Mouse (Mus musculus): ENCODE data around the gene Hmx3. TPM values are rescaled to one million over a fixed set of nuclear protein-coding genes. Genes with fewer than 3 reads are reported as not detected.

Gene Hmx3
- polyA plus RNA-seq (2014; fragmentation: Nextera tagmentation; extraction: Ambion mirVana) = not detected in 2 replicates

GRCm38 (mm10) chr7:131542115-131542871 lies at the start of gene Hmx3:
TSS of gene Hmx3 (plus strand) at chr7:131542867.
- DNase-seq = no peak
- Histone ChIP-seq H3K27me3 (ENCODE audit: insufficient read depth, low read length) (peaks cover 89% of the 10 kb centered on the region), H3K27ac (ENCODE audit: low read depth) (no peak within 1 kb of the TSS), H3K4me3 (ENCODE audit: low read depth, low read length) (peak within 1 kb of the TSS; percentile 38), H3K36me3 (ENCODE audit: insufficient read depth) (no peaks in the 10 kb centered on the region), H3K9me3 (ENCODE audit: low read depth, low read length) (no peaks in the 10 kb centered on the region), H3K4me1 (ENCODE audit: insufficient read depth) (peaks cover 7% of the 10 kb centered on the region; the same call in 1 of the 2 replicates), H3K9ac (0 out of 2 replicates have a peak within 1 kb of the TSS, but pooled peaks have one; percentile 13), H3K4me2 (peak within 1 kb of the TSS; percentile 68)
- TF ChIP-seq CTCF (IDR thresholded peaks at IDR 0.05; ENCODE audit: low read depth) = no peak
- WGBS = under 1% methylated on average over 53 of the region's 65 CpGs
- peak; percentile 43; the same call in 1 of the 2 replicates for ATAC-seq (ENCODE audit: insufficient read depth)

- ATAC-seq (ENCODE audit: insufficient read depth) = no peak
- TF ChIP-seq CTCF (IDR thresholded peaks at IDR 0.05; ENCODE audit: low read depth) = no peak
- no peak overlapping the region for H3K4me3 ChIP-seq (ENCODE audit: low read depth, low read length)
- no peaks in the 10 kb centered on the region for H3K9me3 ChIP-seq (ENCODE audit: low read depth, low read length)
- no peaks in the 10 kb centered on the region for H3K36me3 ChIP-seq (ENCODE audit: insufficient read depth)
- H3K4me1 ChIP-seq (ENCODE audit: insufficient read depth) = no peaks in the 10 kb centered on the region
- no peak overlapping the region for H3K9ac ChIP-seq
- no peak overlapping the region for H3K4me2 ChIP-seq
- DNase-seq = no peak
- H3K27ac ChIP-seq (ENCODE audit: low read depth) = no peak overlapping the region
- no peaks in the 10 kb centered on the region for H3K27me3 ChIP-seq (ENCODE audit: insufficient read depth, low read length)
- WGBS = 69% methylated on average over 2 of the region's 2 CpGs
Observed at GRCm38 (mm10) chr7:131503739-131504138, 38.9 kb upstream of the Hmx3 start.

GRCm38 (mm10) chr7:131539979-131540378 lies 2.7 kb upstream of the Hmx3 start:
- under 1% methylated on average over 7 of the region's 7 CpGs for WGBS
- H3K36me3 ChIP-seq (ENCODE audit: insufficient read depth) = no peaks in the 10 kb centered on the region
- ATAC-seq (ENCODE audit: insufficient read depth) = peak; percentile 26; the same call in 1 of the 2 replicates
- peak; percentile 89 for TF ChIP-seq CTCF (IDR thresholded peaks at IDR 0.05; ENCODE audit: low read depth)
- no peak overlapping the region for H3K27ac ChIP-seq (ENCODE audit: low read depth)
- DNase-seq = peak; percentile 94
- H3K9me3 ChIP-seq (ENCODE audit: low read depth, low read length) = no peaks in the 10 kb centered on the region
- H3K4me3 ChIP-seq (ENCODE audit: low read depth, low read length) = no peak overlapping the region
- H3K27me3 ChIP-seq (ENCODE audit: insufficient read depth, low read length) = peaks cover 66% of the 10 kb centered on the region
- H3K4me1 ChIP-seq (ENCODE audit: insufficient read depth) = peaks cover 7% of the 10 kb centered on the region; the same call in 1 of the 2 replicates
- no peak overlapping the region for H3K9ac ChIP-seq
- H3K4me2 ChIP-seq = no peak overlapping the region

- no peak for ATAC-seq (ENCODE audit: insufficient read depth)
- H3K4me2 ChIP-seq = peak overlapping the region; percentile 68
- peaks cover 81% of the 10 kb centered on the region for H3K27me3 ChIP-seq (ENCODE audit: insufficient read depth, low read length)
- H3K27ac ChIP-seq (ENCODE audit: low read depth) = no peak overlapping the region
- no peaks in the 10 kb centered on the region for H3K9me3 ChIP-seq (ENCODE audit: low read depth, low read length)
- WGBS = 3% methylated on average over 41 of the region's 41 CpGs
- no peak overlapping the region for H3K9ac ChIP-seq
- TF ChIP-seq CTCF (IDR thresholded peaks at IDR 0.05; ENCODE audit: low read depth) = no peak
- no peaks in the 10 kb centered on the region for H3K36me3 ChIP-seq (ENCODE audit: insufficient read depth)
- peak overlapping the region; percentile 38 for H3K4me3 ChIP-seq (ENCODE audit: low read depth, low read length)
- DNase-seq = no peak
- peaks cover 7% of the 10 kb centered on the region; the same call in 1 of the 2 replicates for H3K4me1 ChIP-seq (ENCODE audit: insufficient read depth)
Observed at GRCm38 (mm10) chr7:131541184-131542114, 1.2 kb upstream of the Hmx3 start.

GRCm38 (mm10) chr7:131542872-131543622 lies 380 bp downstream of the Hmx3 start:
- Histone ChIP-seq H3K4me2 (peak overlapping the region; percentile 68), H3K9me3 (ENCODE audit: low read depth, low read length) (no peaks in the 10 kb centered on the region), H3K27me3 (ENCODE audit: insufficient read depth, low read length) (peaks cover 97% of the 10 kb centered on the region), H3K9ac (0 out of 2 replicates have a peak overlapping the region, but pooled peaks have one; percentile 13), H3K4me3 (ENCODE audit: low read depth, low read length) (peak overlapping the region; percentile 38), H3K4me1 (ENCODE audit: insufficient read depth) (peaks cover 7% of the 10 kb centered on the region; the same call in 1 of the 2 replicates), H3K36me3 (ENCODE audit: insufficient read depth) (no peaks in the 10 kb centered on the region), H3K27ac (ENCODE audit: low read depth) (no peak overlapping the region)
- ATAC-seq (ENCODE audit: insufficient read depth) (no peak), DNase-seq (no peak)
- no peak for TF ChIP-seq CTCF (IDR thresholded peaks at IDR 0.05; ENCODE audit: low read depth)
- WGBS = under 1% methylated on average over 60 of the region's 71 CpGs

GRCm38 (mm10) chr7:131543623-131544481 lies 1.2 kb downstream of the Hmx3 start:
- Histone ChIP-seq H3K9ac (no peak overlapping the region), H3K27ac (ENCODE audit: low read depth) (no peak overlapping the region), H3K4me2 (peak overlapping the region; percentile 68), H3K36me3 (ENCODE audit: insufficient read depth) (no peaks in the 10 kb centered on the region), H3K27me3 (ENCODE audit: insufficient read depth, low read length) (peaks cover 99% of the 10 kb centered on the region), H3K4me3 (ENCODE audit: low read depth, low read length) (peak overlapping the region; percentile 38), H3K9me3 (ENCODE audit: low read depth, low read length) (no peaks in the 10 kb centered on the region), H3K4me1 (ENCODE audit: insufficient read depth) (peaks cover 7% of the 10 kb centered on the region; the same call in 1 of the 2 replicates)
- no peak for TF ChIP-seq CTCF (IDR thresholded peaks at IDR 0.05; ENCODE audit: low read depth)
- DNase-seq (no peak), ATAC-seq (ENCODE audit: insufficient read depth) (no peak)
- WGBS = 1% methylated on average over 72 of the region's 75 CpGs

Measured in lung, embryonic 14.5 days (tissue).